Mouse (Mus musculus) gastrocnemius, postnatal 14 days (tissue): ENCODE results near the gene Dgke. TPM values are rescaled to one million over a fixed set of nuclear protein-coding genes. Genes with fewer than 3 reads are reported as not detected.
A peak's percentile ranks its signal among the peaks of the same experiment; 100 is the strongest.

Experiments
- DNase-seq: peaks from one replicate; pipeline ENCODE4 v3.0.0; 2021; ENCODE audit warnings: mixed read lengths
- intact Hi-C: fragments of 180-260 bp; cut with DNase I; formaldehyde crosslinking; loops from one replicate; pipeline ENCODE4 v1.15.1; 2025; ENCODE audit warnings: low total_unique reads
- total RNA-seq, 2 experiments: library from RNA; stranded (reverse); gene quantifications; 2 replicates each; pipeline ENCODE4 v1.2.3; 2021

The Dgke gene
- total RNA-seq, 2 experiments from 2014 or later: 3.9 to 4.3 TPM

GRCm38 (mm10) chr11:89078305-89078704, 11.7 kb upstream of the Dgke start:
- intact Hi-C loops: no loop called here
- no peak for DNase-seq

- intact Hi-C loops: no loop called here
- DNase-seq: no peak
These were observed 11.0 kb upstream of the Dgke start for GRCm38 (mm10) chr11:89077601-89078000.

DNA sequence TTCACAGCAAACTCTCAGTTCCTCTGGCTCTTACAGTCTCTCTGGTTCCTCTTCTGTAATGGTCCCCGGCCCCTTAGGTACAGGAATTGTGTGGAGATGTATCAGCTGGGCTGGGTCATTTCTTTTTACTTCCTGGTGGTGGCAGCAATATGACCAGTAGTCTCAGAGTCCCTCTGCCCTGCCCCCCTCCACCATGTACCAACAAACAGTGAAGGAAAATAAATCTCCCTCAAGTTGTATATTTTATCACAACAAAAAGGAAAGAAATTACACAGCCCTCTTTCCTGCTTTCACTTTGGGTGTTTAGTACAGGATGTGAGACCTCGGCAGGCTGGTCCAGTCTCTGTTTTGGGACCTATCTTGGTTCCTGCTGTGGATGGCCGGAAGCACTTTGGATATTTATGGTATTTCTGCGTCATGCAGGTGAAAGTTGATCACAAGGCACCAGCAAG, 9.7 kb upstream of the Dgke start:
- no peak for DNase-seq
- intact Hi-C loops: no loop called here

- intact Hi-C loops: no loop called here
- DNase-seq: no peak
These were observed 8.2 kb upstream of the Dgke start for GRCm38 (mm10) chr11:89074783-89075413.

DNA sequence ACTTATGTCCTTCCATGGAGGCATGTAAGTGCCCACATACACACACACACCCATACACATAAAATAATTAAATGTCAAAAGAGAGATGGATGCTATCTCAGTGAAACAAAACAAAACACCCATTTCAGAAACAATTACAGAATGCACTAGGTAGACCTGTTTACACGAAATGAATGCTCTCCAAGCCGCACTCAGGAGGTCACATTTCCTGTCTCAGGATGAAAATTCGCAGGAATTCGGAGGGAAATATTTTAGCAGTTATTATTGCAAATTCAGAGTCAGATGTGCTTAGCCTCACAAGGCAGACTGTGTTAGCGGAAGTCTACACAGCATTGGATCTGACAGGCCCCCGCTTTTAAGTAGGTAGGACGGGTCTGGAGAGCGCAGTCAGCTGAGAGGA, 6.9 kb upstream of the Dgke start, which contains the start of gene Gm525:
Gene Gm525 (plus strand): TSS at position 301 of the 400 bp plus-strand sequence.
- no peak for DNase-seq
- intact Hi-C loops: no loop called here

DNA sequence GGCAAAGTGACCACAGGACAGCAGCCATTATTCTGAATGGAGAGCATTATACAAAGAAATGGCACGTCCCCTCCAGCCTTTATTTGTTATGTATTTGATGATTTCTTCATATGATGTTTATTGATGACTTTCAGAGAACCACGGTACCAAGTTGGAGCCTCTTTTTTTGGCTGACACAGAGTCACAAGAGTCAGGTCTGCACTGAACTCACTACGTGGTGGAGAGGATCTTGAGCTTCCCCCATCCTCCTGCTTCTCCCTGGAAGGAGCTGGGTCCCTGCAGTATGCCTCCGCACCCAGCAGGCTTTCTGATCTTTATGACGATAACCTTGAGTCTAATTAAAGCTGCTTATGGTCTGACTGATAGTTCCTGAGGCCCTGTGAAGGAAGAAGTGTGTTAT, 4.9 kb upstream of the Dgke start:
- intact Hi-C loops: no loop called here

DNA sequence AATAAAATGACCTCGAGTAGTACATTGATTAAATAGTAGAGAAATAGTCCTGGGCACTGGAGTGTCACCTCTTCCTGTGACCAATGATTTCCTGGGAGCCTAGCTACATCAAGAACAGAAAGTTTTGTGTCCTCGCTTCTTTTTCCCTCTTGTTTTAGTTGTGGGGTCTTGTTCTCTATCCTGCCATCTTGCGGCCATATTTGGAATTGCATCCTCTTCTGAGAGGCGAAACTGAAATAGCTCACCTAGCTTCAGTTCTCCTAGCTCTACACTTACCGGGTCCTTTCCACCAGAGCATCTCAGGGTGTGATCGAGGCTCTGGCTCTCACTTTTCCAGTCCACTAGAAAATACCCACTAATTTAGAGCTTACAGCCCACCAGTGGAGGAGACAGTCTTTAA, 2.7 kb upstream of the Dgke start:
- DNase-seq: no peak
- intact Hi-C loops: no loop called here

More for the DNA sequence above, 4.9 kb upstream of the Dgke start:
- no peak for DNase-seq

DNA sequence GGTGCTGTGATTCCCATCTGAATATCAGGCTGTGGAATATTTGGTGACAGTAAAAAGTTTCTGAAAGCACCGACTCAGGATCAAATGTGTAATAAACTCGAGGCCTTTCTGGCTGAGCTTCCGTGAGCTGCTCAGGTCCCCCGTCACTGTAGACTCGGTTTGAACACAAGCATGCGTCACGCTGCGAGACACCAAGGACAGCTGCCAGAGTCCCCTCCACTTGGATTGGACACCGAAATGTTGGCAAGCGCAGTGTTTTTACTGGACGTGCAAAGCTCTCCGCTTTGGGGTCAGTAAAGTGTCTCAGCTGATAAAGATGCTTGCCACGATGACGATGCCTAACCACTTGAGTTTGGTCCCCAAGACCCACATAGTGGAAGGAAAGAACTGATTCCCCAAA, 2.0 kb upstream of the Dgke start:
- intact Hi-C loops: no loop called here
- DNase-seq: no peak

GRCm38 (mm10) chr11:89067871-89068490, 1.3 kb upstream of the Dgke start:
- DNase-seq: no peak
- intact Hi-C loops: no loop called here

GRCm38 (mm10) chr11:89067301-89067822, 712 bp upstream of the Dgke start:
- no peak for DNase-seq
- intact Hi-C loops: no loop called here

DNA sequence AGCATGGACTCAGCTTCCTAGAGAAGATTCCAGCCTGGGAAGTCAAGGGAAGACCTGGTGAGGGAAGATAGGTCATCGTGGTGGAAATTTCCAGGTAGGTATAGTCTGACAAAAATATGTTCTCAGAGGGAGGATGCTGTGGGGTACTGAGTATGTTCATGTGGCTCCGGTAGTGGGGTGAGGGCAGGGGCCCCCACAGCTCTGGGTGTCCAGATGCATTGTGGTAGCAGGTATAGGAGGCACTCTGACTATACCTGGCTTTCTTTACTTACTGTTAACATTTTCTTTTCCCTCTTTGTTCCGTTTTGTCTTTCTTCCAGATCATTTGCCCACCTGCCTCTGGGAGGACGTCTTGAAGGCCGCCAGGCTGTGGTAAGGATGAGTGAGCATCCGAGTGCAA, 524 bp downstream of the Dgke start:
- intact Hi-C loops: no loop called here
- DNase-seq: no peak

DNA sequence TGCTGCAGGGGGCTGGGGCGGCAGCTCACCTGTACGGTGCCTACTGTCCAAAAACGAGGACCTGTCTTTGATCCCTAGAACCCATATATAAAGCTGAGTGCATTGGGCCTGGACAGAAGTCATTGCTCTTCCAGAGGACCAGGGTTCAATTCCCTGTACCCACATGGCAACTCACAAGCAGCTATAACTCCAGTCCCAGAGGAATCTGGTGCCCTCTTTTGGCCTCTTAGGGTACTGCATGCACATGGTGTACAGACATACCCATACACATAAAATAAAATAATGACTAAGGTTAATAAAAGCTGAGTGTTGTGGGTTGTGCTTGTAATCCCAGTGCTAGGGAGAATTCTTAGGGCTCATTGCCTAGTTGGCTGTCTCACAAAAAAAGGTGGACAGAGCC, 1.4 kb downstream of the Dgke start:
- intact Hi-C loops: no loop called here
- DNase-seq: no peak

DNA sequence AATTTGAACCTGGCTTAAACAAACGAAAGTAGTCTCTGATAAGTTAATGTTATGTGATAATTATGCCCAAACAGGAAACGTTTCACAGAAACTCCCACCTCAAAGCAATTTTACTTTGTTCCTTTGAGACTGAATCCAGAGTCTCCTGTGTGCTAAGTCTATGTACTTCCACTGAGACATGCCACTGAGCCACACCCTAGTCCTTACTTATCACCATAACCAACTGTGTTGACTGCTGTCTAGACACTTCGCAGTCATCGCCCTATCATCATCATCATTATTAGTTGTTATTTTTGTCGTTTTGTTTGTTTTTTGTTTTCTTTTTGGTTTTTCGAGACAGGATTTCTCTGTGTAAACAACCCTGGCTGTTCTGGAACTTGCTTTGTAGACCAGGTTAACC, 2.3 kb downstream of the Dgke start:
- no peak for DNase-seq
- intact Hi-C loops: no loop called here

DNA sequence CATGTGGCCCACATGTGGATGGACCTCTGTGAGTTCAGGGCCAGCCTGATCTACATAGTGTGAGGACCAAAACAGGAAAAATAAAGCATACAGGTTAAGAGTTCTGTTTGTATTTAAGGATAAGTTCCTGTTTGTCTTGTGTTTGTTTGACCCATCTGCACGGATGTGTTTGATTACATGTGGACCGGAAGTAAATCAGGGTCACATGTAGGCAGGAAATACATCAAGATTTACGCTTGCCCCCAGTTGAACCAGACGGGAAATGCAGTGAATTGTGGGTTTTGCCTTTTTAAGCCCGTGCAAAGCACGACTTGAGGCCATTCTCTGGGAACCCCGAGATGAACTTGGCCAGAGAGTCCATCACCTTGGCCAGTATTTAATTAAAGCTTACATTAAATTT, 5.3 kb downstream of the Dgke start:
- intact Hi-C loops: no loop called here
- DNase-seq: no peak

DNA sequence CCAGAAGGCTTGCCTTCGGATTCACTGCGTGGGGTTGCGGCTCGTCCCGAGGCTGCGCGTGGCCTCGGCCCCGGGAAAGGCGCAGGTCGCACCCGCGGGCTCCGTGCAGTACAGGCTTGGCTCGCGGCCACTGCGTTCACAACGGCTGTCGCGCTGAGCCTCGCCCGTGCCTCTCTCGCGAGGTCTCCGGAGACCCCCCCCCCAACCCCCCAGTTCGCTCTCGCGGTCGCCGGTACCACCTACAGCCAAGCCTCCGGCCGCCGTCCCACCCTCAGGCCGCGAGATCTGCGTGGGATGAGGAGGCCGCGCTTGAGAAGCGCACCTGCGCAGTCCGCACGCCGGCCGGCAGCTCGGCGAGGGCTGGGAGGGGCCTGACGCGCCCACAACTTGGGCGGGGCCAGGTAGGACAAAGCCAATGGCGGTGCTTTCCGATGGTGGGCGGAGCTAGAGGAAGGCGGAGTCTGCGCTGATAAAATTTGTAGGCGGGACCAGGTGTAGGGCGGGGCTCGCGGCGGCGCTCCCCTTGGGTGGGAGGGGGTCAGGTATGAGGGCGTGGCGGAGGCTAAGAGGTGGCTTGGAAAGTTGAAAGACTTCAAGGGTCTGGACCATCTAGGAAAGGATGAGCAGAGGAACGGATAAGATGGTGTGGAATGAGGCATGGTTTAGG, 6.1 kb downstream of the Dgke start:
- peak; percentile 90 for DNase-seq
- intact Hi-C loops: no loop called here

DNA sequence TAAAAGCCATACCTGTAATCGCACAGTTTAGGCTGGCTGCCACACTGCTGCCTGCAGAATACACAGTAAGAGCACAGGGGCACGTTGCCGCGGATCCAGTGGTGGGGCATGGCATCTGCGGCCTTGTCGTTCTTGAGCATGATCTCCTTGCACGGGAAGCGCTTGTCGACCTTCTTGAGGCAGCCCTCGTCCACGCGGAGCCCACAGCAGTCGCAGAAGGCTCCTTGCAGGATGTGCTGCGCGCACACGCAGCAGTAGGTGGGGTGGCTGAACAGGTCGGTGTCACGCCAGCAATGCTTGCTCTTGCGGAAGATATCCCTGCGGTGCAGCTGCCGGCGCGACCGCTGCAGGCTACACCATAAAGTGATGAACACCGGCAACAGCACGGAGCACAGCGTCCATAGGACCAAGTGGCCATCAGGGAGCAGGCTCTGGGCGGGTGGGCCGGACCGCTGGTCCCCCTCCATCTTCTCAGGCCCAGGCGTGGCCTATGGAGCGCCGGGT, 6.7 kb downstream of the Dgke start:
- intact Hi-C loops: no loop called here
- peak; percentile 29 for DNase-seq

DNA sequence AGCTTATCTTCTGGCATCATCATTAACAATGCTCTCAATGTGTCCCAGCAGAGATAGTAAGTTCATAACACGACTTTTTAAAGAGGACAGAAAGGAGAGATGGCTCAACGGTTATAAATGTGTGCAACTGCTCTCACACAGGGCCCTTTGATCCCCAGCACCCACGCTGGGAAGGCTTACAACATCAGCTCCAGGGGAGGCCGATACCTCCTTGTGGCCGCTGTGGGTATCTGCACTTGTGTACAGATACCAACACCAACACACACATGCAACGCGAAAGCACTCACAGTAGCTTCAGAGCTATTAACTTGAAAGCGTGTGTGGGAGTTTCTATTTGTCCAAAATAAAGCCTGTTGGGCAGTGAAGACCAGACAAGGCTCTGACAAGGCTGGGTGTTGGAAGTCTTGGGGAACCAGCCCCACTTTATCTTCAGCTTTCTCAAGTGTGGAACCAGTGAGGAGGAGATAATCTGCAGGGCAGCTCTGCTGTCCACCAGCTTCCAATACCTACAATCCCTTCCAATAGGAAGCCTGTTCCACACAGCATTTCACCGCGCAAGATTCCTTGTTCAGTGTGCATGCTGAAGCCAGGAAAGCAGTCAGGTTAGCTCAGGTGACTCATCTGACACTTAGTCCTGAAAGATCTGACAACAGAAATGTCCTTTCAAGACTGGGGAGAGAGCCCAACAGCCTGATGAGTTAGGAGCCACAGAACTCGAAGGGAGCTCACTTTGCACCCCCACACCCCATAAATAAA, 8.0 kb downstream of the Dgke start:
- intact Hi-C loops: no loop called here
- no peak for DNase-seq

- no peak for DNase-seq
- intact Hi-C loops: no loop called here
These were observed 10.5 kb downstream of the Dgke start for GRCm38 (mm10) chr11:89055931-89056690.

GRCm38 (mm10) chr11:89051767-89052166, 14.9 kb downstream of the Dgke start:
- no peak for DNase-seq
- intact Hi-C loops: no loop called here
